Mouse (Mus musculus) bone marrow macrophage, adult 2 months (primary cell): ENCODE measurements around the gene Mctp2. TPM values are rescaled to one million over a fixed set of nuclear protein-coding genes. Genes with fewer than 3 reads are reported as not detected.
"Not testable (repeated sequence)": the region's sequence is repeated elsewhere in the genome, so short reads cannot be mapped to it uniquely, and the experiment has no call there.

ENCODE experiments used
- H3K27ac ChIP-seq: 2 replicates; pipeline ENCODE4 v1.5.1; 2012; ENCODE audit warnings: low read depth, low read length; ENCODE audit not compliant: insufficient read depth
- H3K4me1 ChIP-seq: 2 replicates; pipeline ENCODE4 v1.6.1; 2012; ENCODE audit warnings: low read length; ENCODE audit not compliant: control insufficient read depth, insufficient read depth
- H3K4me3 ChIP-seq: 2 replicates; pipeline ENCODE4 v1.5.1; 2012; ENCODE audit warnings: mild to moderate bottlenecking, low read length, moderate library complexity; ENCODE audit not compliant: insufficient read depth
- CTCF ChIP-seq: IDR thresholded peaks from 2 replicates; pipeline ENCODE4 v1.5.1; 2012; ENCODE audit warnings: low read depth, mild to moderate bottlenecking, low read length, moderate library complexity
- POLR2A ChIP-seq: IDR thresholded peaks from 2 replicates; pipeline ENCODE4 v1.6.1; 2012; ENCODE audit warnings: mild to moderate bottlenecking, low read depth, low read length, borderline replicate concordance
- polyA plus RNA-seq: library from polyadenylated mRNA; stranded (reverse); fragments of >200 nt; gene quantifications from 2 replicates; pipeline ENCODE4 v1.2.4, GENCODE M21; 2012; ENCODE audit not compliant: missing spikeins, insufficient read depth, insufficient read length

Gene Mctp2
- polyA plus RNA-seq, 1 experiment, result not detected

DNA sequence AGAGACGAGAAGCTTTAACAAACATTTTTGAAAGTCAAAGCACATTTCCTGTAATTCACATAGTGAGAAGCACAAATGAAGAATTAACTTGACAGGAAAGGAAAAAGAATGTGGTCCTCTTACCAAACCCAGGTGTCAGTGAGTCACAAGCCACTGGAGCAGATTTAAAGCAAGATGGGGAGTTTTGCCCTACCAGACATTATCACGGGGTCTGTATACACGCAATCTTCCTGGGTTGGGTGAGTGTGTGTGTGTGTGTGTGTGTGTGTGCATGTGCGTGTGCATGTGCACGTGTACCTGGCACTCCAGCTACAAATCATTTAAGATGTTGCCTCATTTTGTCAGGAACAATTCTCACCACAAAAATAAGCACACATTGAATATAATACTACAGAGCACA, 30.9 kb downstream of the Mctp2 start:
- Histone ChIP-seq H3K27ac (no peak overlapping the region), H3K4me3 (no peak overlapping the region)

DNA sequence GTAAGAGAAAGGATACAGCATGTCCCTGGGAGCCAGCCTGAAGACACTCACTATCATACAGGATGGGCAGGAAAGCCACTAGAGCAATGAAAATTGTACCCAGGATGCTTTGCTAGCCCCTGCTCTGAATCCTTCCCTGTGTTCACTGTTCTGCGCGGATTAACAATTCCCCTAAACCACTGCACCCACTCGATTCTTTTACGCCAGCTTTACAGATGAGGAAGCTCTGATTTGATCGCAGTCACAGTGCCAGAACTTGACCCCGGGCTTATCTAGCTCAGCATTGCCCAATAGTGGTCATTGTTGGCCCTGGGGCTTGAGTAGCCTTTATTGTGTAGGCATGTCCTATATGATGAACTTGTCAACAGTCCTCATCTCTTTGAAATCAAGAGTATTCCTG, 34.9 kb downstream of the Mctp2 start:
- Histone ChIP-seq H3K4me1 (no peaks in the 10 kb centered on the region), H3K4me3 (no peak overlapping the region), H3K27ac (no peak overlapping the region)
- TF ChIP-seq CTCF (no peak), POLR2A (no peak)

More for the DNA sequence above, 30.9 kb downstream of the Mctp2 start:
- TF ChIP-seq CTCF (no peak), POLR2A (no peak)
- H3K4me1 ChIP-seq, result no peaks in the 10 kb centered on the region

DNA sequence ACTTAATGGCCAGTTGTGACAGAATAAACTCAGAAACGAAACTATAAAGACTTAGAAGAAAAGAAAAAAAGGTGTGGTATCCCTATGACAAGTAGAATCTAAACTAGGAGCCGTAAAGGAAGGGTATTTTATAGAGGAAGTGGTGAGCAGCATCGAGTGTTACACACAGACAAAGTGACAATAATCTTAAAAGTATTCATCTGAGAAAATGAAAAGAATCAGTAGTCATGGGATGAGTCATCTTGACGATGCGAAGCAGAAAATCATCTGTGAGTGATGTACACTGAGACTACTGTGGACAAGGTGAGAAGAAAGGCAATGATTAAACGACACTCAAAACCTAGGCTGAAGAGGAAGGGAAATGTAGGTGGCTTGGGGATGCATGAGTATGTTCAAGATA, 36.4 kb downstream of the Mctp2 start:
- Histone ChIP-seq H3K4me3 (no peak overlapping the region), H3K4me1 (no peaks in the 10 kb centered on the region), H3K27ac (no peak overlapping the region)
- TF ChIP-seq POLR2A (no peak), CTCF (no peak)

DNA sequence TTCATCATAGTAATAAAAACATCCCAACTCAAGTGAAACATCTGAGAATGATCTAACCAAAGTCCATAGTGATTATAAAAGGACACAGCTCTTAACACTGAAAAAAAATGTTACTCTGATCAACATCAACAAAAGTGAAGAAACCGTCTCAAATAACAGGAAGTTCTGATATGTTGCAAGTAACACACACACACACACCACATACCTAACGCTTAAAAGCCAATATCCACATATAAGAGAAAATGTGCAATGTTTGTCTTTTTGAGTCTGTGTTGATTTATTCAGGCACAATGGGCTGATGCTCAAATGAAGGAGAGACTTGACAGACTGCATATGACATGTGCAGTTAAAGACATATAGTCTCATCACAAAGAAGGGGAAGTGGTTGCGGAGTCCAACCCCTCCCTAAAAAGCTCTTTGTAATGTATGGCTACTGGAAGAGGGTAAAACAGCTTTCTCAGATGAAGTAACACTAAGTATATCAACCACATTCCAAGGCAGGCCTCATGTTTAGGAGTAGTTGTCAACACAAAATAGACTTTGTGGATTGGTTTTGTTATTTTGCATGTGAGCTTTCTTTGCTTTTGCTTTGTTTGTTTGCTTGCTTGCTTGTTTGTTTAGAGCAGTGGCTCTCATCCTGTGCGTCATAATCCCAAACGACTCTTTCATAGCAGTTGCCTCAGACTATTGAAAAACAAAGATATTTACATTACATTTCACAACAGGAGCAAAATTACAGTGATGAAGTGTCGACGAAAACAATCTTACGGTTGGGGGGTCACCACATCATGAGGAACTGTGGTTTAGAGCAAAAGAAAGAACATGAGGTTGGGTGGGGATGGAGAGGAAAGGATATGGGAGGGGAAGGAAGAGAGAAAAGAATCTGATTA, 45.4 kb downstream of the Mctp2 start:
- H3K4me1 ChIP-seq, result no peaks in the 10 kb centered on the region
- no peak overlapping the region for H3K27ac ChIP-seq
- TF ChIP-seq CTCF, result no peak
- TF ChIP-seq POLR2A, result no peak
- no peak overlapping the region for H3K4me3 ChIP-seq

DNA sequence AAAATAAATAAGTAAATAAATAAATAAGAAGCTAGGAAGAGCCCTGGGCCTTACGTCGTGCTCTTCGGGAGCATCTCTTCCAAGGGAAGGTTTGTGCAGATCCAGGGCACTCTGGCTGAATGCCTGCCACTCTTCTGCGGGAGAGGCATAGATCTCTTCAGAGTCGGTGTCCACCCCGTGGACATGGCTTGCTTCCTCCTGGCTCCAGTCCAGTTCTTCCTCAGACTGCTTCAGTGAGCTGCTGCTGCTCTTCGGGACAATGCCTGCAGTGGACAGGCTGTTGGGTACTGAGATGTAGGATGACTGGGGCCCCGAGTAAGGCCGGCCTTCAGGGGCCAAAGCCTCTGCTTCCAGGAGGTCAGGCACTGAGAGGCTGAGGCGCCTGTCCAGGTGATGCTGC, 47.4 kb downstream of the Mctp2 start:
- TF ChIP-seq POLR2A (no peak), CTCF (no peak)
- H3K27ac ChIP-seq, result no peak overlapping the region
- H3K4me1 ChIP-seq, result no peaks in the 10 kb centered on the region
- H3K4me3 ChIP-seq, result no peak overlapping the region

DNA sequence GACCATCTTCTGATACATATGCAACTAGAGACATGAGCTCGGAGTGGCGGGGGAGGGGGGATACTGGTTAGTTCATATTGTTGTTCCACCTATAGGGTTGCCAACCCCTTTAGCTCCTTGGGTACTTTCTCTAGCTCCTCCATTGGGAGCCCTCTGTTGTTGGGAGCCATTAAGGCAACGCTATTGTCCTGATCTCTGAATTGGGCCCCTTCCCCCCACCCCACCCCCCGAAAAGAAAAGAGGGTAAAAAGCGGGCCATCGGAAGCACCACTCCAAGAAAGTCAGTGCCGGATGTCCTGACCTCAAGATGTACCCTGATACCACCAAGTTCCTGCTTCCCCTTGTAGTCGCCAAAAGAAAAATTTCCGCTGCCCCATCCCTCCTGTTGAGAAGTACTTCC, 56.1 kb downstream of the Mctp2 start:
- not testable (repeated sequence) for H3K27ac ChIP-seq, H3K4me3 ChIP-seq, H3K4me1 ChIP-seq

DNA sequence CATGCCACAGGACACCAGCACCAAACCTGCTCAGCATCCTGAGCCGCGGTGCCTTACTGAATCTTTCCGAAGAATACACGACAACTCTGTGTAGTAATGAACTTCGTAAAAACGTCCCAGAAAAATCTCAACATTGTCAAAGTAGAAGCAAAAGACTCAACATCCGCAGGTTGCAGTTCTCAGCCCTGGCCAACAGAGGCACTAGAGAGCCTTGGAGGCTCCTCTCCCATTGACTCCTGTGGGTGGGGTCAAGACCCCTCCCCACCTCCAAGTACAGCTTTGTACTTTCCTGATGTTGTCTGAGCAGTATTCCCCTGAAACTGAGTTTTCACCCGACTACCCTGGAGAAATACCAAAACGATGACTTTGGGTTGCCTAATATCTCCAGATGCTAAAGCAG, 65.1 kb downstream of the Mctp2 start:
- Histone ChIP-seq H3K27ac (no peak overlapping the region), H3K4me3 (no peak overlapping the region), H3K4me1 (no peaks in the 10 kb centered on the region)
- TF ChIP-seq CTCF (no peak), POLR2A (no peak)

DNA sequence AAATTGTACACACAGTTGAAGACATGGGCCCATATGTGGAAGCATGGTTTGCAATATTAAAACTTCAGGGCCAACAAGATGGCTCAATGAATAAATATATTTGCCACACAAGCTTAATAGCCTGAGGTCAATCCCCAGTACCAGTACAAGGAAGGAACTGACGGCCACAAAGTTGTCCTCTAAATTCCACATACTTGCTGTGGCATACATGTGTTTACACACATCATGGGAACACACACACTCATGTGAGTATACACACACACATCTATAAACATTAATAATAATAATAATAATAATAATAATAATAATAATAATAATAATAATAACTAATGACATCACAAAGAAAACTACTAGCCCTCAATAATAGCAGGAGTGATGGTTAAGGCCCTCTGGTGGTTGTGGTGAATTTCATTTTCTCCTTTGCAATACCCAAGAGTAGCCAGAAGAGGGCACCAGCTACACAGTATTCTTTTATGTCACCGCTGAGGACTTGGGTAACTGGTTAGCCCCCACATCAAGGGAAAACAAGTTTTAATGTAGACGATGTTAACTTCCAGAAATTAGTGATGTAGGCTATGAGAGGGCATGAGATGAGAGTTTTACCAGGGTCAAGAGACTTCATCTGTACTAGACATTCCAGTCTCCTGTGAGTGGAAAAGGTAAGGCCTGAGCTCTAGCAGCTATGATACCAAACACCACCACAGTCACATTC, 66.5 kb downstream of the Mctp2 start:
- Histone ChIP-seq H3K4me3 (no peak overlapping the region), H3K4me1 (no peaks in the 10 kb centered on the region), H3K27ac (no peak overlapping the region)
- TF ChIP-seq CTCF, result no peak
- TF ChIP-seq POLR2A, result no peak

DNA sequence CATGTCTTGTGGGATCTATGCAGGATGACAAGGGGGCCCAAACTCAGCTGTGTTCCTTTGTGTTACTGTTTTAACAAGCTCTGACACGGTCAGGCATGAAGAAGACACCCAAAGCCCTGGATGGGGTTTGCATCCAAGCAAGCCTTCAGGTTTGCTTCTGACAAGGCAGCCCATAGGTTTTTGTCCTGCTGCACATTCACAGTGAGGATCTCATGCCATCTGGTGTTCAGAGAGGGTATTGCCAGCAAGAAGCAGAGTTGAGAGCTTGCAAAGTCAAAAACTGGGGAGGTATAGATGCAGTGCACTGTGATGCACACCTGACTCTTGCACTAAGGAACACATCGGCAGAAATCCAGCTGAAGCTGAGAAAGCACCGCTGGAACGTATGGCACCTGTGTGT, 67.8 kb downstream of the Mctp2 start:
- Histone ChIP-seq H3K4me1 (no peaks in the 10 kb centered on the region), H3K27ac (no peak overlapping the region), H3K4me3 (no peak overlapping the region)
- TF ChIP-seq CTCF, result no peak
- TF ChIP-seq POLR2A, result no peak

DNA sequence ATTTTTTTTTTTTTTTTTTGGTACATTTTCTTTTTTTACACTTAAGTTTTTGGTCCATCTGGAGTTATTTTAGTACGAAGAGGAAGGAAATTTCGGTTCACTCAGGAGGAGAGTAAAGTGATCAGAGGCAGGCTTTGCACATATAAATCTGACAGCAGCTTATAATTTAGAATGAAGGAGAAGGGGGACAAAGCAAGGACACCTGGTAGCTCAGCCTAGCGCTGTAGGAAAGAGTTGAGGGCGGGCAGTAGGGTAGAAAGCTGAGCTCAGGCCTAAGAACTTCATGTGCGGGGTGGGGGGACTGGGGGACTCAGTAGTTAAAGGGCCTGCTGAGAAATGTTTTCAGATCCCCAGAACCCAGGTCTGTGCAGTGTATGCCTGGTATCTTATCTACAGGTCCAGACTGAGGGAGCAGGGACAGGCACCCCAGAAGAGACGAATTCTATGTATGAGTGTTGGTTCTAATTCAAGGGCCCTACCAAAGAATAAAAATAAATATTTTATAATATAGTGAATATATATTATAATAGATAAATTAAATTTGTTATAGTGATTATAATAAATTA, 71.9 kb downstream of the Mctp2 start:
- Histone ChIP-seq H3K4me1 (no peaks in the 10 kb centered on the region), H3K27ac (no peak overlapping the region), H3K4me3 (no peak overlapping the region)
- TF ChIP-seq CTCF (no peak), POLR2A (no peak)
